Mouse (Mus musculus): Measurements from ENCODE around the gene Nxt1.

DNA sequence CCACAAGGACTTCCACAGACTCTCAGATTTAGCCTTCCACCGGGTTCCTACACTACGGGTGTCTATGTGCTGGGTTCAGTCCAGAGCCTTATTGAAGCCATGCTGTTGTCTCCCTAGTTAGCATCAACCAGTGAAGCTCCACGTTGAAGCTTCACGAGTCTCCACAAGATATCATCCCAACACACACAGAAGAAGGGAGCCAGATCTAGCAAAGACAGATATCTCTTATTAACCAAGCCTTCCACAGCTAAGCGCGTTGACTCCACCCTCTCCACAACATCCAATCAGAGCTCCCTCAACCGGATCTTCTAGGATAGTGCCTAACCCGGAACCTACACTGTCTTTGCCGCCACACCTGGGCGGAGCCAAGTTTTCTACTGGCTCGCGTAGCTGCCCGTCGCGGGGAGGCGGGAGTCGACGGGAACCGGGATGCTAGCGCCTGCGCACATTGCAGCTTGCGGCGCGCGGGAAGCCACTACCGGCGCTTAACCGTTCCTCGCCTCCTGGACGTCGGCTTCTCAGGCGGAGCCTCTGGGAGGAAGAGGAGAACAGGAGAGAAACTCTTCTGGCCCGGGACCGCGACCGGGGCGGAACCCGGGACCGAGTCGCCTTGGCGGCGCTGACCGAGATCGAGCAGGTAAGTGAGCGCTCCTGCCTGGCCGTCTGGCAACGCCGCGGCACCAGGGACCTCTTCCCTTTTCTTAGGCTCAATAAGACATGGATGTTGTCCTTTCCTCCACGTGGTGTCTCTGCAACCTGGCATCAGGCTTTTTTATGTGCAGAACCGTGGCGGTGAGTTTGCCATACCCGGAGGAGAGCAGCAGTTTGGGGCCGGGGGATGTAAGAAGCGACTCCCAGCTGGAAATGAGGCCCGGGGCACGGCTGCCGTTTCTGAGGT is at the start of gene Nxt1:
- no peak; the same call in 1 of the 2 replicates for TF ChIP-seq POLR2A (IDR thresholded peaks at IDR 0.05; ENCODE audit: borderline replicate concordance, extremely low read depth, insufficient read depth, insufficient read length, poor library complexity, severe bottlenecking)
- TF ChIP-seq CTCF (IDR thresholded peaks at IDR 0.05; ENCODE audit: borderline replicate concordance, extremely low read depth, insufficient read depth, insufficient read length) = no peak

Data from brain, embryonic 14.5 days (tissue).